Mouse (Mus musculus) monocyte, adult 2 months (primary cell): ENCODE data around the gene Acad9.
"Not testable (repeated sequence)": the region's sequence is repeated elsewhere in the genome, so short reads cannot be mapped to it uniquely, and the experiment has no call there.

ENCODE experiments used
- DNase-seq, 2 experiments: peaks; one replicate each; pipeline ENCODE4 v3.0.0; 2022; ENCODE audit warnings: low spot score in 2 of 2, low read depth in 1 of 2

Acad9 gene

DNA sequence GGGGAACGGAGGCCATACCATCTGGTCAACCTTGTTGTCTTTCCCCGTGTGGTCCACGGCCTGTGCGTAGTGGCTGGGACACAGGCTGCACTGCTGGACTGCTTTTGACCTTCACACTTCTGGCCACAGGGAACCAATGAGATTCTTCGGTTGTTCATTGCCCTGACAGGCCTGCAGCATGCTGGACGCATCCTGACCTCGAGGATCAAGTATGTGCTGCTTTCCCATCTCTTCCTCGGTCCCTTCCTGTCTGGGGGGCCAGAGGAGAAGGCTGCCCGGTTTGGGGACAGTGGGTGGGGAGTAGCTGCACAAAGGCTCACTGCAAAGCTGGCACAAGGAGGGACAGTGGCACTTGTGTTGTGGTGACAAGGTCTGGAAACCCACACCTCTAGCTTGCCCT lies 21.8 kb downstream of the Acad9 start:
- DNase-seq, result no peak

GRCm38 (mm10) chr3:36095371-36095770 lies 29.6 kb downstream of the Acad9 start:
- DNase-seq, result no peak

GRCm38 (mm10) chr3:36116076-36116475 lies 50.3 kb downstream of the Acad9 start:
- DNase-seq, result no peak

DNA sequence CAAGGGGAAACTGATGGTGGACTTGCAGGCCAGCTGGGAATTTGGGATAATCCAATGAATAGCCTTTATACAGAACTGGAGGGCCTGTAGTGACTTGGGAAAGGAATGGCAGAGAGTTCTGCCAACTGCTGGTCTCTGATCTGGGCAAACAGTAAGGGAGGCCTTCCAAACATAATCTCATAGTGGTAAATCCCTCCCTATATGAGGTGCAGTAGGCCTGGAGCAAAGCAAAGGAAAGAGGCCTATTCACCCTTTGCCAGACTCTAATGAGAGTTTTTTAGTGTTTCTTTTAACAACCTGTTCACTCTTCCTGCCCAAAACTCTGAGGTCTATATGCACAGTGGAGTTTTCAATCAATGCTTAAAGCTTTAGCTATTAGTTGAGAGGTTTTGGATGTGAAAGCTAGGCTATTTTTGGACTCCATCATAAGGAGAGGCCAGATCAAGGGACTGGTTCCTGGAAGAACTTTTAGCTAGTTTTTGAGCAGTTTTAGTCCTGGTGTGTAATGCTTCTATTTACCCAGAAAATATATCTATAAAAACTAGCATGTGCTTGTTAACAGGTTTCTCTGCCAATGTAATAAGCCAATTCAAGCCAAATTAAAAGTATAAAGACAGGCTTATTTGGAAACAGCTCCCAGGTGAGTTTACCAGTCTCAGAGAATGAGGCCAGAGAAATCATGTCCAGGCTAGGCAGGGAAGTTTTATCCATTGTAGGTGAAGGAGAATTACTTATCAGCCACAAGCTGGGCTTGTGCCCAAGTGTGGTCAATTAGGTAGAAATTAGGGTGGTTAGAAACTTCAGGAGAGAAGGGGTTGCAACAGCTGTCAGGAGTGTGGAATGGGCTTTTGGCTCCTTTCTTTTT lies 54.1 kb downstream of the Acad9 start:
- no peak for DNase-seq

DNA sequence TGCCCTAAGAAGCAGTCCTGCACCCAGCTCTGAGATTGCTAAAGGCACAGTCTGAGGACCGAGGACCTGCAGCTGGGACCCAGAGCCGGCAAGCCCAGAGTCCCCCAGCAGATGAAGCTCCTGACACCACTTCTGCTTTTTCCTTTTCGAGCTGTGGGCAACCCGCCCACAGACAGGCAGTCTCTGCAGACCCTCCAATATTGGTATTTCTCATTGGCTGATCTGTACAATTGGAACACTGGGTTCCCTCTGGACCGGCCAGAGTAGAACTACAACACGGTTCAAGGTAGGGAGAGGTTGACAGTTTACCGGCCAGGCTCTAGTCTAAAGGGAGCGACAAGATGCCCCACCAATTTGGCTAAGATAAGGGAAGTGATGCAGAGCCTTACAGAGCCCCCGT lies 60.4 kb downstream of the Acad9 start:
- not testable (repeated sequence) for DNase-seq

DNA sequence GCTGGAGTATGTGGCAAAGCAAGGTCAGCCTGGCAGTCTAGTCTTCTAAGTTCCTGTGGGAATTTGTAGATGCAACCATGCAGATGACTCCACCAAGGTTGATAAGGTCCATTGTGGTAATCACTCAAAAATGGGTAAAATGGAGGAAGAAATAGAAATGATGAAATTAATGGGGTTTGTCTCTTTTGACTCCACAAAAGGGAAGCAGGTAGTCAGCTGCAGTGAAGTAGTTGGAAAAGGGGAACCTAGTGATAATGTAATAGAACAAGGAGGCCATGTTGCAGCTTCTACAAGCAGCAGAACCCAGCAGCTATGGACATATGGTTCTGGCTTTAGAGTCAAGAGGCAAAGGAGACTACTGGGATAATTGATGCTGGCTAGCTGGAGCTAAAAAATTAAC lies 70.4 kb downstream of the Acad9 start:
- no peak for DNase-seq

- DNase-seq, result no peak
Measured at GRCm38 (mm10) chr3:36137560-36137959, 71.8 kb downstream of the Acad9 start.

DNA sequence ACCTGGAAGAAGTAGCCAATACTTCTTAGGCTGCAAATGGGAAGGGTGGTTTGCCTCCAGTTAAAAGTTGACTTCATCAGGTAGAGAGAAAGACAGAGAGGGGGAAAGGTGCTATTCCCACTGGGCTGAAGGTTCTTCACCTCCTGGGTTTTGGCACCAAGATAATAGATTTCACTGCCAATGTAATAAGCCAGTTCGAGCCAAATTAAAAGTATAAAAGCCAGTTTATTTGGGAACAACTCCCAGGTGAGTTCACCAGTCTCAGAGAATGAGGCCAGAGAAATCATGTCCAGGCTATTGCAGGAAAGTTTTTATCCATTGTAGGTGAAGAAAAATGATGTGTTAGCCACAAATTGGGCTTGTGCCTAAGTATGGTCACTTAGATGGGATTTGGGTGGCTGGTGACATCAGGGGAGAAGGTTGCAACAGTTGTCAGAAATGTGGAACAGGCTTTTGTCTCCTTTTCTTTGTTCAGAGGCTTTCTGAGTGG lies 72.4 kb downstream of the Acad9 start:
- DNase-seq, result no peak

DNA sequence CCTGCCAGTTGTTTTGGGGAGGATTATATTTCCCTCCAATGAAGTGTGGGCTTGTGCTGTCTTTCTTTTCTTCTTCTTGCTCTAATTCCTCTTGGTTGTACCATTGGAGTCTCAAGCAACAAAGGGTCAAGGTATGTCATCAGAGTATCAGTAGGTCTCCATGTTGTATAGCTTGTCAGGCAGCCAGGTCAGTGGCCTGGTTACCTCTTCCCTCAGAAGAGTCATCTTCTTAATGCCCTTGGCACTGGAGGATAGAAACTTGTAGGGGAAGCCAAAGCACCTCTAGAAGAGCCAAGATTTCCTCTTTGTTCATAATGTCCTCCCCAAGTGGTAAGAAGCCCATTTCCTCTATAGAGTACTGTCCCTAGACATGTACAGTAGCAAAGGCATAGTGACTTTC lies 73.2 kb downstream of the Acad9 start:
- DNase-seq, result no peak
